Mouse (Mus musculus): ENCODE measurements around the gene Cand2.

GRCm38 (mm10) chr6:115818129-115818528 lies 43.8 kb downstream of the Cand2 start:
- TF ChIP-seq CTCF (IDR thresholded peaks at IDR 0.05) (no peak), POLR2A (IDR thresholded peaks at IDR 0.05; ENCODE audit: insufficient read depth, low read depth, low read length) (no peak), EP300 (IDR thresholded peaks at IDR 0.05; ENCODE audit: insufficient read depth, low read depth, low read length) (no peak)
